Mouse (Mus musculus) ES-Bruce4 (cell line): ENCODE results near the gene Cblb.

Experiments used
- CTCF ChIP-seq: IDR thresholded peaks from one replicate; pipeline ENCODE4 v1.8.1; 2011; ENCODE audit warnings: low read depth, low read length
- POLR2A ChIP-seq: IDR thresholded peaks from one replicate; pipeline ENCODE4 v1.8.1; 2011; ENCODE audit warnings: low read length; ENCODE audit not compliant: insufficient read depth

DNA sequence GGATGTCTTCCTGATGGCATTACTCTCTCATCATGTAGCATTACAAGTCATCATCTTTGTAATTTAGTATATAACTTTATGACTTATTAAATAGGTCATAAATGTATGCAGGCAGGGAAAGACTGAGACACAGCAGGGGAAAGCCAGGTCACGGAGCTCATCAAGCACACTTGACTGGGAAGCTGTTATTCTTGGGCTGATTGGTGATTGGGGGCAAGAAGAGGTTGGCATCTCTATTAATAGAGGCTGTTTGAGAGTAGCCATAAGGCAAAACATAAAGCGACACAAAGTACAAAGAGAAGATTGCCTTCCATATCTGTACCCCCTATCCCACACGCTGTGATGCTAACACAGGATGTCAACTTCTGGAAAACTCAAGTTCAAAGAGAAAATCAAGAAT lies 44.8 kb upstream of the Cblb start:
- TF ChIP-seq CTCF: no peak
- no peak for TF ChIP-seq POLR2A
